ENCODE assay signal across 8 mouse cellular contexts in genomic region chr11:9117358-9118049, GRCm38 (mm10). TPM values are rescaled to one million over a fixed set of nuclear protein-coding genes. Genes with fewer than 3 reads are reported as not detected.
DNase-seq lines count a peak whose midpoint lies in the region; ATAC-seq and TF ChIP-seq lines count a peak whose summit lies in the region.

No protein-coding gene starts in this region.

- 3% methylated on average over 13 of the region's 13 CpGs for WGBS in embryonic facial prominence, embryonic 11.5 days
- 1% methylated on average over 13 of the region's 13 CpGs for WGBS in heart, embryonic 11.5 days (ENCODE audit: insufficient replicate concordance)
- 1% methylated on average over 13 of the region's 13 CpGs for WGBS in kidney, embryonic 14.5 days
- WGBS in small intestine, adult 2 months = 3% methylated on average over 13 of the region's 13 CpGs

- H3K4me3 ChIP-seq in embryonic facial prominence, embryonic 11.5 days (ENCODE audit: low read depth, low read length) = no peak overlapping the region; the same call in 1 of the 2 replicates
- H3K4me3 ChIP-seq in heart, embryonic 11.5 days (ENCODE audit: low read depth, low read length) = peak overlapping the region; percentile 59
- peak overlapping the region; percentile 34 for H3K4me3 ChIP-seq in kidney, embryonic 14.5 days (ENCODE audit: low read length)
- 0 out of 2 replicates have a peak overlapping the region, but pooled peaks have one; percentile 0 for H3K4me3 ChIP-seq in small intestine, adult 2 months (ENCODE audit: low read depth, low read length)

- H3K9me3 ChIP-seq in embryonic facial prominence, embryonic 11.5 days (replicated peaks; ENCODE audit: control insufficient read depth, low read length) = no peaks in the 10 kb centered on the region
- no peaks in the 10 kb centered on the region for H3K9me3 ChIP-seq in heart, embryonic 11.5 days (replicated peaks; ENCODE audit: control insufficient read depth, low read length)
- H3K9me3 ChIP-seq in kidney, embryonic 14.5 days (ENCODE audit: control insufficient read depth, low read length) = no peaks in the 10 kb centered on the region

- peaks cover 11% of the 10 kb centered on the region for H3K4me1 ChIP-seq in embryonic facial prominence, embryonic 11.5 days (ENCODE audit: control insufficient read depth, insufficient read depth, low read length)
- peaks cover 19% of the 10 kb centered on the region for H3K4me1 ChIP-seq in heart, embryonic 11.5 days (ENCODE audit: control insufficient read depth, insufficient read depth, low read length)
- peaks cover 8% of the 10 kb centered on the region; the same call in 1 of the 2 replicates for H3K4me1 ChIP-seq in kidney, embryonic 14.5 days (ENCODE audit: control insufficient read depth, insufficient read depth, low read length)
- H3K4me1 ChIP-seq in small intestine, adult 2 months (ENCODE audit: control insufficient read depth, insufficient read depth, insufficient read length, low read length) = peaks cover 7% of the 10 kb centered on the region; the same call in 1 of the 2 replicates

- TF ChIP-seq POLR2A in small intestine, adult 2 months (IDR thresholded peaks at IDR 0.05; ENCODE audit: low read depth, low read length) = no peak

- H3K27me3 ChIP-seq in embryonic facial prominence, embryonic 11.5 days (ENCODE audit: control insufficient read depth, insufficient read depth, low read length) = peaks cover 24% of the 10 kb centered on the region
- peaks cover 12% of the 10 kb centered on the region; the same call in 1 of the 2 replicates for H3K27me3 ChIP-seq in heart, embryonic 11.5 days (ENCODE audit: control insufficient read depth, insufficient read depth, low read length)
- peaks cover 58% of the 10 kb centered on the region for H3K27me3 ChIP-seq in kidney, embryonic 14.5 days (ENCODE audit: control insufficient read depth, insufficient read depth, low read length)
- peaks cover 9% of the 10 kb centered on the region for H3K27me3 ChIP-seq in small intestine, adult 2 months (ENCODE audit: control insufficient read depth, insufficient read depth, low read length)

- no peak overlapping the region for H3K27ac ChIP-seq in embryonic facial prominence, embryonic 11.5 days (replicated peaks; ENCODE audit: low read depth, low read length)
- H3K27ac ChIP-seq in heart, embryonic 11.5 days (ENCODE audit: low read depth, low read length) = 0 out of 2 replicates have a peak overlapping the region, but pooled peaks have one; percentile 42
- no peak overlapping the region for H3K27ac ChIP-seq in kidney, embryonic 14.5 days (ENCODE audit: low read depth, low read length)
- peak overlapping the region; percentile 96 for H3K27ac ChIP-seq in small intestine, adult 2 months (ENCODE audit: insufficient read depth, low read depth, low read length)

- peak; percentile 21 for DNase-seq in urinary bladder, postnatal 25 days (ENCODE audit: low spot score)
- DNase-seq in urinary bladder, adult 2 months (ENCODE audit: low spot score) = no peak
- DNase-seq in embryonic facial prominence, embryonic 11.5 days (ENCODE audit: low spot score) = no peak
- DNase-seq in lung, postnatal 14 days = peak; percentile 60
- DNase-seq in spleen, postnatal 14 days (ENCODE audit: low spot score in 2 of 2) = no peak

- H3K9ac ChIP-seq in embryonic facial prominence, embryonic 11.5 days (replicated peaks; ENCODE audit: low read length) = no peak overlapping the region
- H3K9ac ChIP-seq in heart, embryonic 11.5 days (ENCODE audit: low read depth, low read length) = peak overlapping the region; percentile 35; the same call in 1 of the 2 replicates
- H3K9ac ChIP-seq in kidney, embryonic 14.5 days (ENCODE audit: low read depth, low read length) = no peak overlapping the region

- no peaks in the 10 kb centered on the region for H3K36me3 ChIP-seq in embryonic facial prominence, embryonic 11.5 days (replicated peaks; ENCODE audit: control insufficient read depth, insufficient read depth, low read depth, low read length)
- H3K36me3 ChIP-seq in heart, embryonic 11.5 days (ENCODE audit: control insufficient read depth, insufficient read depth, low read length) = no peaks in the 10 kb centered on the region; the same call in 1 of the 2 replicates
- no peaks in the 10 kb centered on the region for H3K36me3 ChIP-seq in kidney, embryonic 14.5 days (ENCODE audit: control insufficient read depth, insufficient read depth, low read length)
- peaks cover 5% of the 10 kb centered on the region for H3K36me3 ChIP-seq in small intestine, adult 2 months (ENCODE audit: control insufficient read depth, insufficient read depth, low read length)

- peak overlapping the region; percentile 84 for H3K4me2 ChIP-seq in embryonic facial prominence, embryonic 11.5 days (ENCODE audit: low read depth, low read length)
- H3K4me2 ChIP-seq in heart, embryonic 11.5 days = peak overlapping the region; percentile 99
- peak overlapping the region; percentile 88 for H3K4me2 ChIP-seq in kidney, embryonic 14.5 days (replicated peaks; ENCODE audit: low read depth, low read length)

- ATAC-seq in embryonic facial prominence, embryonic 11.5 days (replicated peaks; ENCODE audit: insufficient number of reproducible peaks, low FRiP score, low TSS enrichment, low read depth) = peak; percentile 26; the same call in 1 of the 2 replicates
- ATAC-seq in heart, embryonic 11.5 days (replicated peaks; ENCODE audit: insufficient number of reproducible peaks, low FRiP score, low TSS enrichment) = peak; percentile 83
- peak; percentile 68 for ATAC-seq in kidney, embryonic 14.5 days (ENCODE audit: low FRiP score, low TSS enrichment)

- no peak for TF ChIP-seq CTCF in small intestine, adult 2 months (IDR thresholded peaks at IDR 0.05; ENCODE audit: extremely low read depth, insufficient read length, insufficient replicate concordance, low read depth, low read length)

RNA-seq across cellular contexts. Expression of gene Upp1, which starts 0.4 kb away (rescaled TPM):
- 4.7 and 5.2 TPM in 2 replicates for polyA plus RNA-seq in urinary bladder, adult 2 months (2012; rRNA removed)
- polyA plus RNA-seq in embryonic facial prominence, embryonic 11.5 days (2014; fragmentation: Nextera tagmentation; extraction: Ambion mirVana) = 4.2 and 5.4 TPM in 2 replicates
- 21.9 and 23.2 TPM in 2 replicates for polyA plus RNA-seq in heart, embryonic 11.5 days (2014; fragmentation: Nextera tagmentation; extraction: Ambion mirVana)
- 8.6 and 10.4 TPM in 2 replicates for polyA plus RNA-seq in kidney, embryonic 14.5 days (2014; fragmentation: Nextera tagmentation; extraction: Ambion mirVana)
- polyA plus RNA-seq in small intestine, adult 2 months (2012; rRNA removed) = 143 and 416 TPM in 2 replicates

Comparison
In these comparisons a context has a peak if more than half of its experiments do, and no peak if none do; other contexts are left out.
1. DNase-seq: peak in urinary bladder, postnatal 25 days (single experiment) and lung, postnatal 14 days (single experiment); none in urinary bladder, adult 2 months (single experiment), embryonic facial prominence, embryonic 11.5 days (single experiment) and spleen, postnatal 14 days (0 of 2).
2. ATAC-seq: peak in every context shown above with its lines; median percentile 83 in heart, embryonic 11.5 days; 68 in kidney, embryonic 14.5 days; 26 in embryonic facial prominence, embryonic 11.5 days.
3. H3K27ac ChIP-seq: peak in heart, embryonic 11.5 days (single experiment) and small intestine, adult 2 months (single experiment); none in embryonic facial prominence, embryonic 11.5 days (single experiment) and kidney, embryonic 14.5 days (single experiment).
4. Peak in every context shown above with its lines, with median percentiles within 50 percentile points of each other: H3K4me2 ChIP-seq.